Mouse (Mus musculus) gastrocnemius, adult 8-10 months (tissue): ENCODE measurements around the gene Gzmk. TPM values are rescaled to one million over a fixed set of nuclear protein-coding genes. Genes with fewer than 3 reads are reported as not detected.
"Not testable (repeated sequence)": the region's sequence is repeated elsewhere in the genome, so short reads cannot be mapped to it uniquely, and the experiment has no call there.

Source experiments
- DNase-seq, 2 experiments: peaks; one replicate each; pipeline ENCODE4 v3.0.0; 2022; ENCODE audit warnings: low spot score in 2 of 2
- total RNA-seq, 4 experiments: library from RNA; stranded (reverse); gene quantifications; 2 replicates each; pipeline ENCODE4 v1.2.4; 2022

The Gzmk gene
- not detected for total RNA-seq

DNA sequence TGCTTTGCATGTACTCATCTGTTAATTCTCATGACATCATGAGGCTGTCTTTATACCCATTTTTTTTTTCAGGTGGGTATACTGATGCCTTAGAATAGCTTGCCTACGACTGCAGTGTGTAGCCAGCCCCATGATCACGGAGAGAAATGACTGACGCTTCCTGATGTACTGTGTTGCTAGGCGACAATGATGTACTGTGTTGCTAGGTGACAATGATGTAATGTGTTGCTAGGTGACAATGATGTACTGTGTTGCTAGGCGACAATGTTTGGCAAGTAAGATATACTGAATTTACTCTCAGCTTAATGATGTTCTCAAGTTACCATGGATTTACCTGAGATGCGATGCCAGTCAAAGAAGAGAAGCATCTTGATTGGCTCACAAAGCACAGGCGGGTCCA, at the start of gene Gzmk:
TSS of gene Gzmk (minus strand) at position 98 of the 400 bp plus-strand sequence.
- DNase-seq, result no peak

DNA sequence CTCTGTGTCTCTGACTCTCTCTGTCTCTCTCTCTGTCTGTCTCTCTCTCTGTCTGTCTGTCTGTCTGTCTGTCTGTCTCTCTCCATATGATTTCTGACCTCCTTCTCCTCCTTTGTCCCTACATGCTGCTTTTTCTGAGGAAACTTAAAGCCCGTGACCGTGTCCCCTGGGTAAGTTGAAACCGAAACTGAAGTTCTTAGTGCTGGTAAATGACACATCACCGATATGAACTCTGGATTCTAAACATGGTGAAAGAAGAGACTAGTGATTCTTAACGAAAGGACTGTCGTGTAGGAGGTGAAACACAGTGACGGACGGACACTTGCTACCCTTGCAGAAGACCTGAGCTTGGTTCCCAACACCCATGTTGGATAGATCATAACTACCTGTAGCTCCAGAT, 45.5 kb upstream of the Gzmk start:
- no peak for DNase-seq

DNA sequence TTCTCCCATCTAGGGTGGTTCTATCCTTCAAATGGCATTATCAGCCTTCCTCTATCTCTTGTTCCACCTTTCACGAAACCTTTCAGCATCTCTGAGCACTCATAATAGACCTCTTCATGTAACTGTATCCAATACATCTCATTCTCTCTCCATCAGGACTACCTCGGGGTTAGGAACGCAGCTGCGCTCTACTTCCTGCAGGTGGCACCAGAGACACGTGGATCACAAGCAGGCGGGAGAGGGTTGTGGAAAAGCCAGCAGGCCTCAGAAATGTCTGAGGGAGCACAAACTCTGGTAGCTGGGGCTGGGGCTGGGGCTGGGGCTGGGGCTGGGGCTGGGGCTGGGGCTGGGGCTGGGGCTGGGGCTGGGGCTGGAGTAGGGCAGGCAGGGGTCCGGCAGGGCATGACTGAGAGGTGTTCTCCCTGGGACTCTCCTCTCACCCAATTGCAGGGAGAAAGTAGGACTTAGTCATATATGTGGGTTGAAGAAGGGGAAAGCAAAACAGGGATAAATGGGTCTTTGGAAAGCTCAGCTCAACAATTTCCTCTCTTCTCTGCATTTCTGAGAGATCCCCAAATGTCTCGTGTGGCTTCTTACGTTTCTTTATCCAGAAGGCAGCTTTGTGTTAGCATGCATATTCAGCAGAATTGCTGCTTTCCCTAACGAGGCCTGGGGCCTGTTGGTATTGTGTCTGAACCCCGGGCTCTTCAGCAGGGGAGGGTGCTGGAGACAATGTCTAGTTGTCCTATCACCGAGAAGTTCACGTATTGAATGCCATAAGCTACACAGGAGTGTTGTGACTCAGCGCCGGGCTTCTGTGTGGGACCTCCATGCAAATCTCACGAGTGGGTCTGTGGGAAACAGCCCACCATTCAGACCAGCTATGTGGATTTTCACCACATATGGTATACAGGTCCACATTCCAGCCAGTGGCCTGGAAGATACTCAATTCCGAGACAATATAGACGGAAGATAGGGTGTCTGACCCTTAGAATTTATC, 44.4 kb upstream of the Gzmk start:
- DNase-seq, result peak; percentile 36 to 48

DNA sequence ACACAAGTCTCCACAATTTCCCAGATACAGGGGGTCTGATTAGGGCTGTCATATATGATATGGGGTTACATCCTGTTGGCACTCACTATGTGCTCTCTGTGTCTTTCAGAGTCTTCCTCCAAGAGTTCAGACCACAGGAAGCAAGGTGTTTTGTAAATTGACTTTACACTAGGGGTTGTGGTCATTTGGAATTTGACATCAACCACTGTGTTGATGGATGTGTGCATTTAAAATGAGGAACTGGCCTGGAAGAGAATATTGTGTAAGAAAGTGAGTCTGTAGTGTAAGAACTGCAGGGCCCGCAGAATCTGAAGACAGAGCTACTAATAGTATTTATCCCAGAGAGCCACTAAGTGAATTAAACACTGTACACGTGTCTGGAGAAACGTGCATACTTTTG, 41.5 kb upstream of the Gzmk start:
- no peak for DNase-seq

DNA sequence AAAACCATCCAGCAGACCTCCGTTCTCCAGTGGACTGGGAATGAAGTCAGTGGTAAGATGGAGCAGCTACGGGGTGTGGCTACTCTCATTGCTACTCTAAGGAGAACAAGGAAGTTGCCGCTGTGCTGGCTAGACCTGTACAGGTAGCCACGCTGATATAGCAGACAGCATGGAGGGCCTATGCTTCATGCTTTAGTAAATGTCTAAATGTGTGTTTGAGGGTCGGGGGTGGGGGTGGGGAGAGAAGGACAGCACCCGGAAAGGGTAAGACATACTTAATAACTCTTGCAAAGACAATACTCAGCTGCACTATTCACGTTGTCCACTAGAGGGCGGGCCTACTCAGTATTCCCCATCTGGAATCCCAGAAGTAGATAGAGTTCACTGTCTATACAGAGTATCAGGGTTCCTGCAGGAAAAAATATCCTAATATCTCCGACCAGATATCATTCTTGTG, 40.8 kb upstream of the Gzmk start:
- DNase-seq, result peak; percentile 12 to 42

DNA sequence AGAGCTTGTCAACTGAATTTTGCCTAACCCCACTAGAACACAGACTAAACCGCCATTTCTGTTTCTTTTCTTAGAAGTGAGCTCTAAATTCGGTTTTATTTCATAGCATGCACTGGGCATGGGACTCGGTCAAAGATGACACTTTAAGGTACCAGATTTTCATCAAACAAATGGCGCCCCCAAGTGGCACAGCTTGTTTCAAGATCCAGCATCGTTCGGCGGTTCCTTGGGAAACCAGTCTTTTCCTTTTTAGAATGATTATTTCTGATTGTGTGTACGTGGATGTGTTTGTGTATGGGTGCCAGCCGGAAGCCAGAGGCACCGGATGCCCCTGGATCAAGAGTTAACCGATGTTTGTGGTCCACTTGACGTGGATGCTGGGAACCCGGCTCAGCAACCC, 39.5 kb upstream of the Gzmk start:
- DNase-seq, result no peak

DNA sequence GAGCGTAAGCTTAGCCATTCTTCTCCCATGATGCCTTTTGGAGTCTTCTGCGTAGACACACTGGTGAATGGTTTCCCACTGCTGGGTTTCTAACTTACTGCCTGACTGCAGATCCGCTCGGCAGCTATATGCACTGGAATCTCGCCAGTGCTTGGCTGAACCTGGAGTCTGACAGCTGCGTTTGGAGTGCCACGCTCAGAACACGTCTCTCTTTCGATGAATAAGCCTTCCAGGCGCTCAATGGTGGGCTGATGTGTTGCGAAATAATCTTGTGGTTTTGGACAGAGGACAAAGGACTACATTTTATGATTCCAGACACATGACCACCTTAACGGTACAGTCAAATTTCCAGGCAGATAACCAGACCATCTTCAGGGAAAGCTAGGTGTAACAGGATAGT, 37.1 kb upstream of the Gzmk start:
- no peak for DNase-seq

DNA sequence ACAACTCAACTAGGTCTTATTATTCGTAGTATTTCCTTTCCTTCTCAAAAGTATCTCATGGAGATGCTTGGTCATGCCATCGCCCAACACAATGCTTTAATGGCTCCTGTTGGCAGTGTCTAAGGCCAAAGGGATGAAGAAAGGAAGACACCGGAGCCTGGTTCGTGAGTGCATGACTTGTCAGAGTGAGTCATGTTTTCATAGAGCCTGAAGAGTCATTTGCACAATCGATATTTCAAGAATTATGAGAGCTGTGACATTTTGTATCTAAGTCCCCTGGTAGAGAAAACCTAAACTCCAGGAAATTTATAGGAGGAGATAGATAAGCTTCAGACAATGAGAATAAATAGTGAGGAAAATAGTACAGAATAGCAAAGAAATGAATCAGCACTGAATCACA, 33.5 kb upstream of the Gzmk start:
- DNase-seq, result no peak

DNA sequence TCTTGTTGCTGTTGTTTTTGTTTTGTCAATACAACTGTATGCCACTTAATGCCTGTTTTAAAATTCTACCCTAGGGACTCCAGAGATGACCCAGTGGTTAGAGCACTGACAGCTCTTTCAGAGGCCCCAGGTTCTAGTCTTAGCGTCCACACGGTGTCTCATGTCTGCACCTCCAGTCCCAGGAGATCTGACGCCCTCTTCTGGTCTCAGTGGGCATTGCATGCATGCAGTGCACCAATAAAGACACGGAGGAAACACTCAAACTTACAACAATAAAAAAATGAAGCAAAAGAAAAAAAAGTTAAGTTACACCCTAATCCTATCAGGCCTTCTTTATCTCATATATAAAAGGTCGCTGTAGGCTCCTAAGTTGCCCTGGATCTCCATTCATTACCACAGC, 31.5 kb upstream of the Gzmk start:
- DNase-seq, result no peak

DNA sequence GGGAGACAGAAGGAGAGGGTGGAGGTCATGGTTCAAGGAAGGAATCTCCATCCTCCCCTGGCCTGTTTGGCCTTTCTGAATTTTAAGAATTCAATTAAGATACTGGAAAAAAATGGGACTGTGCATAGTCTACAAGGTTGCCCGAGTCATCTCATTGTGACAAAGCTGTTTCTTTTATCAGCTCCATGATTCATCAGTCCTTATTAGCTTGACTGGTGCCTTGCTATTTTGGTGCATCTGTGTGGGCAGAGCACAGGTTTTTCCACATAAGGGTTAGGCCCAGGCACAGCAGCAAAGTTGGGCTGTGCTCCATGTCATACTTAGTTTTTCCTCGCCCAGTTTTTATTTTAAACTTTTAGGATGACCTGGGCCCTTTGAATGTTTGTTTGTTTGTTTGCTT, 31.1 kb upstream of the Gzmk start:
- no peak for DNase-seq

DNA sequence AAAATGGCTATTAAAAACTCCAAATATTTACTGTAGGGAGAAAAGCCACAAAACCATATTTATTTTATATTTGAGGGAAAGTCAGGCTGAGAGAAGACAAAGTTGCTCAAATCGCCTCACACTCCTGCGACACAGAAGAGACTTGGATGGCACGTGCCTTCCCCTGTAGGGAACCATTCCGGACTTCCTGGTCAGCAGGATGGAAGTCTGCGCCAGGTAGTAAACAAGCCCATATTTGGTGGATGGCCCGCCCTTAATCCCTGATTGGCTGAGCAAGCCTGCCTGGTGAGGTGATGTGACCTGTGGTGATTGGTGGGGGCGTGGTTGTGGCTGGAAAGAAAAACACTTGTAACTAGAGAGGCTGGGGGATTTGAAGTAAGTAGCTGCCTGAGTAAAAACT, 26.9 kb upstream of the Gzmk start:
- DNase-seq, result not testable (repeated sequence)

DNA sequence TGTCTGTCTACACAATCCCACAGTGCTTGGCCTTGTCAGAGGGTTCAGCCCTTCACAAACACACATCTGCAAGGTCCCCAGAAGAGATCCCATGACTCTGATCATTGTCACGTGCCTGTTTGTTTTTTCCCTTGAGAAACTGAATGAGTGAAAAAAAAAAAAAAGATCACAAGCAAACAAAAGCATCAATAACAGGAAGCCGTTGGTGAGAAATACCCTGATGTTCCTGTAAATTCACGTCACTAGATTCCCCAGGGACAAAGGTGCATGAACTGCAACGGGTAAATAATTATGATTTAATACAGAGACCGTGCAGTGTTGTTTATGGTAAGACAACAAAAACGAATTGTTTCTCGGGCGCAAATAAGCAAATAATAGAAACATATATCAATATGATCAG, 19.3 kb upstream of the Gzmk start:
- no peak for DNase-seq

DNA sequence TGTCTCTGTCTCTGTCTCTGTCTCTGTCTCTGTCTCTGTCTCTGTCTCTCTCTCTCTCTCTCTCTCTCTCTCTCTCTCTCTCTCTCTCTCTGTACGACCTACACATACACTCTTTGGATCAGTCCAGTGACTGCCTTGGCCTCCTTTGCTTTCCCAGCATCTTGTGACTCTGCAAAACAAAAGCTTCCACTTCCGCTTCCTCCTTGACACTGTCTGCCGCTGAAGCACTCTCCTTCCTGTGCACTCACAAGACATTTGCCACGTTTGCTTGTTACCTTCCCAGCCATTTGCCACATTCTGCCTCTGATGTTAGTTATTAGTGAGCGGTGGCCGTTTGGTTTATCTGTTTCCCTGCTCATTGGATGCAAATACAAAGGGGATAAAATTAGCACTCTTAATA, 16.4 kb upstream of the Gzmk start:
- DNase-seq, result no peak

DNA sequence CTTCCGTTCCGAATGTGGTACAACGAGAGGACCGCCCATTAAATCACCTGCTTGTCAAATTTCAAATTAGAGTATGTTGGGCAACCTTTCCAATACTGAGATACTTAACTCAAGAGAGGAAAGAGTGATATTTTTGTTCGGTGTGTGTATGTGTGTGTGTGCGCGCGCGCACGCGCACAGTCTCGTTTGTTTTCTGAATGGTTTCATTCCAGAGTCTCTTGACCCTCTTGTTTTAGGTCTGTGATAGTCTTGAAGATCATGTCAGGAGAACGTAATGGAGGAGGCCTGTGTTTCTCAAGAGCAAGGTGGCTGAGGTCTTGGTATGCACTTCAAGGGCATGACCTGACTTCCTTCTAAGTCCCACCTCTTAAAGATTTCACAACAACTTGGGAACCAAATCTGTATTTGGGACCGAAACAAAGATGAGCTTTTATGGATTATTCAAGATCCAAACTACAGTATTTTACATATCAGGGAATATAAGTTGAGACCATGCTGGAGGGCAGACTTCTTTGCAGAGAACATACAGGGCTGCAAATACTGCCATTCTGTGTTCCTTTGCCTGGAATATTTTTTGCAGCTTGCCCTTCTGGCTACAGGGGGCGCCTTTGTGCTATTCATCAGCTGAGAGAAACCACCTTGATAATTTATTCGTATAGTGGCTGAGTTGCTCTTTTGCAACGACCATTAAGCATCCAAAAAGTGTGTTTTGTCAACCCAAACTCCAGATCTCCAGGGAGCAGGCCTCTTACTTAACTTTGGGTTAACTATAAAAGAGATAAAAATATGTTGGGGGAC, 2.2 kb upstream of the Gzmk start:
- DNase-seq, result no peak

DNA sequence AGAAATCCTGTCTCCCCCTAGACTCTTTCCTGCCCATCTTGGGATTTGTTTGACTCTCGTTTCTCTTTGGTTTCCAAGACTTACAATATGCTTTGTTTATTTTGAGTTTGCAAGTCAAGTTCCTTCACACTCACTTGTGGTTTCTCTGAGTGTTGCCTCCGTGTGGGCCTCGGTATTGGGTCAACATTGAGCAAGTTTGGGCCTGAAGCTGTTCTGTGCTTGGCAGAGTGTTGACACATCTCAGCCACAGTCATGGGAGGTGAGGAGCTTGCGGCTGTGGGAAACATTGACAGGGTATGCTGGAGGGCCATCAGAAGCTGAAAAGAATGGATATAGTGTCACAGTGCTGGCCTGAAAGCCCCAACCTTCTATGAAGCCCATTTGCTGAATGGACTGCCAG, 1.4 kb upstream of the Gzmk start:
- DNase-seq, result no peak

DNA sequence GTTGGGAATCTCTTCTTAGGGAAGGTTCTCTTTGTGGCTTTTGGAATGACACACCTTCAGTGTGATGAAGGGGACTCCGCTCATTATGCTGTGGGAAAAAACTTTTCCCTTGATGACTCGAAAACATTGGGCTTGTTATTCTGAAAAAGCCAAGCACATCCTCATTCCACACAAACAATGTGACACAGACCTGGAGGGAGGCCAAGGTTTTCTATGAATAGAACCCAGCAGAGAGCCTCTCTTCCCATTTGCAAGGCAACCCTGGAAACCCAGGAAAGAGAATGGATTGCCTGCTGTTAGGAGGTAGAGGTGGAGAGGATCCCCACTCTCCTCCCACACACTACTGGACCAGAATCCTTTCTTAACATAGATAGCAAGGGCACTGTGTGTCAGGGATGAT, 1.6 kb downstream of the Gzmk start:
- no peak for DNase-seq

DNA sequence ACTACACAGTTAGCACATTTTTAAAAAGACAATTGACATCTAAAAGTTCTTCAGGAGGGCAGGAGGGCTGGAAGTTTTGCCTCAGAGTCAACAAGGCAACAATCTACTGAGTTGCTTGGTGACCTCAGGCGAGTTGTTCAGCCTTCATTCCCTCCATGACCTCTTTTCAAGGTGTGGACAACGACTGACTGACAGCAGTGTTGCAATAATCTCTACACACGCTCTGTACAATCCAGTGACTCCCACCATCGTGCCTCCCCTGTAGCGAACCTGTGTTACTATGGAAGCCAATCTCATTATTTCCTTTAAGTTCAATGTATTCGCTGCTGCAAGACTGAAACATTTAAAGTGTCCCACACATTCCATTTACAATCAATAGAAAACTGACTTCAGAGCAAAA, 3.9 kb downstream of the Gzmk start:
- DNase-seq, result no peak

DNA sequence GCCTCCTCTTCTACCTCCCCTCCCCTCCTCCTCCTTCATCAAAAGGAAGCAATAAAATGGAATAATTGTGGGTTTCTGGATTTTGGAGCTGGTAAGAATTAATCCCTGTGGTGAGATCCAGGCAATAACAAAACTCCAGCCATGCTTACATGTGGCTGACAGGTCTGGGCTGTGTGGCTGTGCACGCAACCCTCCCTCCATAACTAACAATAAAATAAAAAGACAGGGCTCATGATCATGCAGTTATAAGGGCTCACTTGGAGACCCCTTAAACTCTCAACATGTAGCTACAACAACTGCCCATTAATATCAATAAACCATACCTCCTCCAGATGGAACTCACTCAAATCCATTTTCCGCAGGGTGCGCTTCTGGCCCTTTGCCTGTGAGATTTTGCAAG, 11.8 kb downstream of the Gzmk start:
- no peak for DNase-seq

DNA sequence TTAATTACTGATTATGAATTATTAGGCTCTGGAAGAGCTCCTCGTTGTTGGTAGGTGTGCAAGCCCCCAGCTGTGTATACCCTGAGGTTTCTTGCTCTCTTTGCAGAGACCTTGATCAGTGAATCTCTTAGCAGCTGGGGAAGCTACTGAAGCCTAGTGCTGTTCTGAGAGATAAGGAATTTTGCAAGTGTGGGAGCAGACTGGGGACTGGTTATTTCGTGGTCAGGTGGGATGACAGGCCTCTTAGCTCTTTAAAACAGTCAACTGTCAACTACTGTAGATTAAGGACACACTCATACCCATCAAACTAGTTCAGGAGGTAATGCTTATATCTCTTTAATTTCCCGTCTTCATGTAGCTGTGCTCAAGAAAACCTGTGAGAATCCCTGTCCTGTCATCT, 13.3 kb downstream of the Gzmk start:
- DNase-seq, result no peak

DNA sequence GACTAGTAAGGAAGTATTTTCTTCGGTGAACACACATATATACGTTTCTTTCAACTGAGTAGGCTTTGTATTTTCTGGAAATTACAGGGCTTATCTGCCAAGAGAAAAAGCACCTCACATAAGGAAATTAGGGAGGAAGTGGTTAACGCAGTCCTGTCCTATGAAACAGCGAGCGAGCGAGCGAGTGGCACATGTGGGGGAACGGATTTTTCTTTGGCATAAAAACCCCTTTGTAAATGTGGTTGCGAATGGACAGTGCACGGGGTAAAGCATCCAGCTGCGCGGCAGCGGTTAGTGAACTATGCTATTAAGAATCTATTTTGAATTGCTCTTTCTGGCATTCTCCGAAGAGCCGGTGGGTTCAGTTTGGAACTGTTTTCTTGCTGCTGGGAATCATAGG, 14.4 kb downstream of the Gzmk start:
- DNase-seq, result no peak

DNA sequence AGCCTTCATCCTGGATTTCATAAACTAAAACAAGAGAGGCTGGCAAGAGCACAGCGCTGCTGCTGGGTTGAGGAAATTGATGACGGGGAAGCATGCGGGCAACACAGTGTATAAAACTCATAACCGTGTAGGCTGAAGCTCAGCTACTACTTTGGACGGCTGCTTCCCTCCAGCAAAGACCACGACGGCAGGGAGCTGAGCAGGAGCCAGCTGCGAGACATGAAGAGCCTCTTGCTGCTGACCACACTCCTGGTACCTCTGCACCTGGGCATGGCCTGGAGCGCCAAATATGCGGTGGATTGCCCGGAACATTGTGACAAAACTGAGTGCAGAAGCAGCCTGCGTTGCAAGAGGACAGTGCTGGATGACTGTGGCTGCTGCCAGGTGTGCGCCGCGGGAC, 16.1 kb downstream of the Gzmk start, which contains the start of gene Esm1:
TSS of gene Esm1 (plus strand) at position 36 of the 400 bp plus-strand sequence.
- no peak for DNase-seq

DNA sequence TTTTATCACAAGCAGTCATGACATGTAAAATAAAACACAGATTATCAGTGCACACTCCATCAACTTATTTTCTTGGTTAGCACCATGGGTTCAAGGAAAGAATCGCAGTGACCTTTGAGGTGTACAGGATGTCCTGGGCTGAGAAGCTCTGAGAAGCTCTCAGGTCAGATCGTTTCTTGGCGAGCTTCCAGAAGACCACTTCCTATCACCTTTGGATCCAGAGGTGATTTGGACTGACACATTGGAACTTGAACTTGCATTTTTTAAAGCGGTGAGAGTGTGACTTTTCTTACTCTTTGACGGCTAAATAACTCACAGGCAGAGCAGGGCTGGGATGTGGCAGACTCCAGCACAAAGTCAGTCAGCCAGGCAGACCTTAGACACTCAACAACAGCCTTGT, 20.4 kb downstream of the Gzmk start:
- DNase-seq, result no peak
